Mouse (Mus musculus): ENCODE data around the gene Zfr2. TPM values are rescaled to one million over a fixed set of nuclear protein-coding genes. Genes with fewer than 3 reads are reported as not detected.
A peak's percentile ranks its signal among the peaks of the same experiment; 100 is the strongest.

The Zfr2 gene
- total and polyA plus RNA-seq, 3 experiments: 1.9 to 7.1 (median 2.6) TPM

- TF ChIP-seq GATA2 (IDR thresholded peaks at IDR 0.05; ENCODE audit: borderline replicate concordance, low read depth, low read length): no peak
- peak; percentile 99 for TF ChIP-seq CTCF (IDR thresholded peaks at IDR 0.05; ENCODE audit: low read depth, low read length)
- Histone ChIP-seq H3K4me1 (ENCODE audit: insufficient read depth, low read depth, low read length) (peaks cover 74% of the 10 kb centered on the region), H3K9me3 (replicated peaks) (no peaks in the 10 kb centered on the region), H3K36me3 (replicated peaks) (no peaks in the 10 kb centered on the region), H3K27me3 (ENCODE audit: insufficient read depth, low read length) (peaks cover 43% of the 10 kb centered on the region), H3K4me3 (ENCODE audit: low read depth, low read length) (no peak overlapping the region)
- no peak for DNase-seq (ENCODE audit: low spot score)
- ATAC-seq (ENCODE audit: extremely low read depth, insufficient number of reproducible peaks, low FRiP score, poor library complexity, severe bottlenecking): no peak
Measured at GRCm38 (mm10) chr10:81287513-81288157, 54.7 kb downstream of the Zfr2 start.

DNA sequence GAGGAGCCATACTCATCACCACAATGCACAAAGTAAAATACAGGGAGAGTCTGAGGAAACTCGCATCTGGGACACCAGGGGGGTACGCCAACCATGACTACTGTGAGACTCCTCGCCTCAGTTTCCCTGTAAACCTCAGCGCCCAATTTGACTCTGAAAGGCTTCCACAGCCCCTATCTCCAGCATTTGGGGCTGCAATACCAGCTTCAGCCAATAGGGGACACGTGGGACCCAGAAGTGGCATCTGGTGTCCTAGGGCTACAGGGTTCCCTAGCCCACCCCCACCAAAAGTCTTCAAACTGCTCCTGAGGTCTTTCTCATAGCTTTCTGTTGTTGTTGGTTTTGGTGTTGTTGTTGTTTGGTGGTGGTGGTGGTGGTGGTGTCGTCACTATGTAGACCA, 55.6 kb downstream of the Zfr2 start:
- Histone ChIP-seq H3K4me1 (ENCODE audit: insufficient read depth, low read depth, low read length) (peaks cover 78% of the 10 kb centered on the region), H3K4me3 (ENCODE audit: low read depth, low read length) (no peak overlapping the region), H3K27me3 (ENCODE audit: insufficient read depth, low read length) (peaks cover 35% of the 10 kb centered on the region), H3K9me3 (replicated peaks) (no peaks in the 10 kb centered on the region), H3K36me3 (replicated peaks) (no peaks in the 10 kb centered on the region)
- DNase-seq (ENCODE audit: low spot score) (no peak), ATAC-seq (ENCODE audit: extremely low read depth, insufficient number of reproducible peaks, low FRiP score, poor library complexity, severe bottlenecking) (no peak)
- no peak for TF ChIP-seq GATA1 (IDR thresholded peaks at IDR 0.05; ENCODE audit: borderline replicate concordance, low read length)
- TF ChIP-seq POLR2AphosphoS5 (IDR thresholded peaks at IDR 0.05; ENCODE audit: insufficient replicate concordance, low read depth, low read length): no peak
- peak; percentile 61 for TF ChIP-seq CTCF (IDR thresholded peaks at IDR 0.05; ENCODE audit: low read depth, low read length)

- DNase-seq (ENCODE audit: low spot score): peak; percentile 51
- Histone ChIP-seq H3K4me1 (ENCODE audit: insufficient read depth, low read depth, low read length) (peaks cover 82% of the 10 kb centered on the region), H3K27me3 (ENCODE audit: insufficient read depth, low read length) (peaks cover 28% of the 10 kb centered on the region), H3K9me3 (replicated peaks) (no peaks in the 10 kb centered on the region), H3K4me3 (ENCODE audit: low read depth, low read length) (no peak overlapping the region), H3K36me3 (replicated peaks) (peaks cover 4% of the 10 kb centered on the region)
- no peak for ATAC-seq (ENCODE audit: extremely low read depth, insufficient number of reproducible peaks, low FRiP score, poor library complexity, severe bottlenecking)
- TF ChIP-seq CTCF (IDR thresholded peaks at IDR 0.05; ENCODE audit: low read depth, low read length) (peak; percentile 77), TAL1 (conservative IDR thresholded peaks at IDR 0.05; ENCODE audit: low read depth, low read length) (no peak)
Measured at GRCm38 (mm10) chr10:81289278-81289677, 56.3 kb downstream of the Zfr2 start.

- H3K4me1 ChIP-seq (ENCODE audit: insufficient read depth, low read depth, low read length): peaks cover 82% of the 10 kb centered on the region
- no peak for ATAC-seq (ENCODE audit: extremely low read depth, insufficient number of reproducible peaks, low FRiP score, poor library complexity, severe bottlenecking)
- no peak overlapping the region for H3K4me3 ChIP-seq (ENCODE audit: low read depth, low read length)
- TF ChIP-seq GATA2 (IDR thresholded peaks at IDR 0.05; ENCODE audit: borderline replicate concordance, low read depth, low read length): no peak
- TF ChIP-seq CTCF (IDR thresholded peaks at IDR 0.05; ENCODE audit: low read depth, low read length): no peak
- TF ChIP-seq TAL1 (conservative IDR thresholded peaks at IDR 0.05; ENCODE audit: low read depth, low read length): no peak
- TF ChIP-seq POLR2AphosphoS5 (IDR thresholded peaks at IDR 0.05; ENCODE audit: insufficient replicate concordance, low read depth, low read length): no peak
- TF ChIP-seq GATA1 (IDR thresholded peaks at IDR 0.05; ENCODE audit: borderline replicate concordance, low read length): no peak
- no peak for DNase-seq (ENCODE audit: low spot score)
- H3K9me3 ChIP-seq (replicated peaks): no peaks in the 10 kb centered on the region
- peaks cover 9% of the 10 kb centered on the region for H3K36me3 ChIP-seq (replicated peaks)
- H3K27me3 ChIP-seq (ENCODE audit: insufficient read depth, low read length): peaks cover 23% of the 10 kb centered on the region
Measured at GRCm38 (mm10) chr10:81289811-81290210, 56.9 kb downstream of the Zfr2 start.

DNA sequence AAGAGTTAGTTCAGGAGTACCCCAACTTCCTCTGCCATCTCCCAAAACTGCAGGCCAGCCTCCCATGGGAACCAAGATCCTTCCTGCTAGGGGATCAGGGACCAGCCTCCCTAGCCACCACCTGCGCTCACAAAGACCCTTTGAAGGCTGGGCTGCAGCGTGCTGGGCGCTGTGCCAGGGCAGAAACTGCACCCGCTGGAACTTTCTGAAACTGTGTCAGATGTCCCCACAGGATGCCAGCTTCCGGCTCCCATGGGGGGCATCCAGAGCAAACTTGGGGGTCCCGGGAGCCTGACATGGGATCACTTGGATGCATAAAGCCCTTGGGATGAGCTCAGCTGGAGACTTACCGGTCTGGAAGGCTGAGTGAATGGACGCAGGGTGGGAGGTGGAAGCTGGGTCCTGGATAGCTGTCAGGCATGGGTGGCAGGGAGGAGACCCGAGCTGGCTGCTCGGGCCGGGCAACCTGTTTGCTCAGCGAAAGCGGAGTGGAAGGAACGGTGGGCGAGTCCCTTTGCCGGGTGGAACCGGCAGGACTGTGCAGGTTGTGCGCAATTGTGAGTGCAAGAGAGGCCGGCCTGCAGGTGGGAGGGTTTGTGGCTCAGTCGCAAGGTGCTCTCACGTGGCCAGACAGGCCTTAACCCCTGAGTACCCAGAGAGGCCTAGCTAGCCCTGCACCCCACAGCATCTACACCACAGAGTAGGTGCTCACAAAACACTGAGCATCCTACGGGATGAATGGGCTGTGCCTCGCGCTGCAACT, 57.9 kb downstream of the Zfr2 start:
- peaks cover 20% of the 10 kb centered on the region for H3K36me3 ChIP-seq (replicated peaks)
- H3K4me1 ChIP-seq (ENCODE audit: insufficient read depth, low read depth, low read length): peaks cover 83% of the 10 kb centered on the region
- DNase-seq (ENCODE audit: low spot score) (no peak), ATAC-seq (ENCODE audit: extremely low read depth, insufficient number of reproducible peaks, low FRiP score, poor library complexity, severe bottlenecking) (no peak)
- H3K4me3 ChIP-seq (ENCODE audit: low read depth, low read length): peak overlapping the region; percentile 57; the same call in 1 of the 2 replicates
- H3K9me3 ChIP-seq (replicated peaks): no peaks in the 10 kb centered on the region
- H3K27me3 ChIP-seq (ENCODE audit: insufficient read depth, low read length): peaks cover 15% of the 10 kb centered on the region; the same call in 1 of the 2 replicates
- TF ChIP-seq CTCF (IDR thresholded peaks at IDR 0.05; ENCODE audit: low read depth, low read length): no peak
- no peak for TF ChIP-seq GATA2 (IDR thresholded peaks at IDR 0.05; ENCODE audit: borderline replicate concordance, low read depth, low read length)
- no peak for TF ChIP-seq GATA1 (IDR thresholded peaks at IDR 0.05; ENCODE audit: borderline replicate concordance, low read length)

GRCm38 (mm10) chr10:81291511-81292104, 58.7 kb downstream of the Zfr2 start, which contains the start of gene Tjp3:
Gene Tjp3 (minus strand): TSS chr10:81291581.
- DNase-seq (ENCODE audit: low spot score) (no peak), ATAC-seq (ENCODE audit: extremely low read depth, insufficient number of reproducible peaks, low FRiP score, poor library complexity, severe bottlenecking) (no peak)
- Histone ChIP-seq H3K9me3 (replicated peaks) (no peaks in the 10 kb centered on the region), H3K27me3 (ENCODE audit: insufficient read depth, low read length) (peaks cover 15% of the 10 kb centered on the region; the same call in 1 of the 2 replicates), H3K36me3 (replicated peaks) (peaks cover 27% of the 10 kb centered on the region), H3K4me3 (ENCODE audit: low read depth, low read length) (peak within 1 kb of the TSS; percentile 57; the same call in 1 of the 2 replicates), H3K4me1 (ENCODE audit: insufficient read depth, low read depth, low read length) (peaks cover 83% of the 10 kb centered on the region)
- no peak for TF ChIP-seq CTCF (IDR thresholded peaks at IDR 0.05; ENCODE audit: low read depth, low read length)
- TF ChIP-seq TAL1 (conservative IDR thresholded peaks at IDR 0.05; ENCODE audit: low read depth, low read length): no peak
- TF ChIP-seq GATA2 (IDR thresholded peaks at IDR 0.05; ENCODE audit: borderline replicate concordance, low read depth, low read length): no peak
- no peak for TF ChIP-seq GATA1 (IDR thresholded peaks at IDR 0.05; ENCODE audit: borderline replicate concordance, low read length)
- no peak for TF ChIP-seq POLR2AphosphoS5 (IDR thresholded peaks at IDR 0.05; ENCODE audit: insufficient replicate concordance, low read depth, low read length)
